Mouse (Mus musculus) limb, embryonic 13.5 days (tissue): ENCODE data around the gene Pnpla6. TPM values are rescaled to one million over a fixed set of nuclear protein-coding genes. Genes with fewer than 3 reads are reported as not detected.

Experiments used
- ATAC-seq: fragments of 200-750 bp; cut with Nextera tagmentation; 2 replicates; pipeline ENCODE4 v1.8.0; 2017; ENCODE audit warnings: low read depth, moderate number of reproducible peaks, moderate TSS enrichment; ENCODE audit not compliant: low FRiP score
- H3K27ac ChIP-seq: fragments of 300-500 bp; sonication (generic); 2 replicates; pipeline ENCODE4 v1.5.1; 2015; ENCODE audit warnings: inconsistent platforms, mild to moderate bottlenecking, moderate library complexity
- H3K27me3 ChIP-seq: fragments of 300-500 bp; sonication (generic); 2 replicates; pipeline ENCODE4 v1.6.1; 2015; ENCODE audit warnings: mild to moderate bottlenecking, inconsistent platforms
- H3K36me3 ChIP-seq: fragments of 300-500 bp; sonication (generic); 2 replicates; pipeline ENCODE4 v1.6.1; 2015; ENCODE audit warnings: inconsistent platforms, mild to moderate bottlenecking, moderate library complexity
- H3K4me1 ChIP-seq: fragments of 300-500 bp; sonication (generic); 2 replicates; pipeline ENCODE4 v1.6.1; 2015; ENCODE audit warnings: inconsistent platforms
- H3K4me2 ChIP-seq: fragments of 300-500 bp; sonication (generic); replicated peaks from 2 replicates; pipeline ENCODE4 v1.6.1; 2015; ENCODE audit warnings: inconsistent platforms, mild to moderate bottlenecking, moderate library complexity
- H3K4me3 ChIP-seq: fragments of 300-500 bp; sonication (generic); 2 replicates; pipeline ENCODE4 v1.5.1; 2015; ENCODE audit warnings: moderate library complexity, mild to moderate bottlenecking, inconsistent platforms
- H3K9ac ChIP-seq: fragments of 300-500 bp; sonication (generic); 2 replicates; pipeline ENCODE4 v1.6.1; 2015; ENCODE audit warnings: mild to moderate bottlenecking, inconsistent platforms
- H3K9me3 ChIP-seq: fragments of 300-500 bp; sonication (generic); 2 replicates; pipeline ENCODE4 v1.6.1; 2016; ENCODE audit warnings: inconsistent platforms
- WGBS: fragments of 180-500 bp; shearing (Covaris S2); methylation state at CpG from one replicate; pipeline ENCODE4 v1.1.7; 2015; 5-methylcytosine and 5-hydroxymethylcytosine counted together
- polyA plus RNA-seq: library from polyadenylated mRNA; unstranded; fragments of >200 nt; fragmentation: Nextera tagmentation; extraction: Ambion mirVana; gene quantifications from 2 replicates; pipeline ENCODE4 v1.2.1, GENCODE M21; 2015

Gene Pnpla6
- polyA plus RNA-seq, 1 experiment from 2014 or later: 25.4 TPM

DNA sequence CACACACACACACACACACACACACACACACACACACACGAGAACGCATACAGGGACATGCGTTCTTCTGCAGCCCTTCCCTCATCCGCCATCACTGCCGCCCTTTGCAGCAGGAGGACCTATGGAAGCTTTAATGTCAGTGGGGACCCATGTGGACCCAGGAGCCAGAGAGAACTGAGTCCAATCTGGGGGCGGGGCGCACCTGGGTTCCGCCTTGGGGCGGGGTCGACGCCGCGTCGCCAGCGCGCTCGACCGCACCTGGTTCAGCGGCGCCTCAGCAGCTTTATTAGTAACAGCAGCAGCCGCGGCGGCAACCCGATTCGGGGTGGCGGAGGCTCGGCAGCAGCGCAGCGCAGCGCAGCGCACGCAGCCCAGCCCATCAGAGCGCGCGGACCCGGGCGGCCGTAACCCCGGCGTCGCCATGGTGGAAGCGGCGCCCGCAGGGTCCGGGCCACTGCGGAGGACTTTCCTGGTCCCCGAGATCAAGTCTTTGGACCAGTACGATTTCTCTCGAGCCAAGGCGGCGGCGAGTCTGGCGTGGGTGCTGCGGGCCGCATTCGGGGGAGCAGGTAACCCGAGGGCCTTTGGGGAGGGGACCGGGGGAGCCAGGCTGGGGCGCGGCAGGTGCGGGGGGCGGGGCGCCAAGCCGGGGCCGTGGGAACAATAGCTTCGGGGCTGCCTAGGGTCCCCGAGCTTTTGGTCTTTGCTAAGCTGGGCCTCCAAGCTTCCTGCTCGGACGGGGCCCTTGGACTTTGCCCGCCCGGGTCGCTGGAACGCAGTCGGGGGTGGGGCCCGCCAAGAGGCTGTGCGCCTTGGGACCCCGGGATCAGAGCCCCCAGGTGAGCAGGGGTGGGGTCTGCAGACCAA, 72.4 kb downstream of the Pnpla6 start:
- under 1% methylated on average over 75 of the region's 77 CpGs for WGBS
- no peaks in the 10 kb centered on the region for H3K9me3 ChIP-seq
- H3K4me1 ChIP-seq: peaks cover 4% of the 10 kb centered on the region
- peak; percentile 82 for ATAC-seq
- peak overlapping the region; percentile 96 for H3K4me2 ChIP-seq
- H3K4me3 ChIP-seq: peak overlapping the region; percentile 70
- peak overlapping the region; percentile 64 for H3K27ac ChIP-seq
- H3K36me3 ChIP-seq: no peaks in the 10 kb centered on the region
- H3K27me3 ChIP-seq: peaks cover 7% of the 10 kb centered on the region; the same call in 1 of the 2 replicates
- peak overlapping the region; percentile 77 for H3K9ac ChIP-seq

DNA sequence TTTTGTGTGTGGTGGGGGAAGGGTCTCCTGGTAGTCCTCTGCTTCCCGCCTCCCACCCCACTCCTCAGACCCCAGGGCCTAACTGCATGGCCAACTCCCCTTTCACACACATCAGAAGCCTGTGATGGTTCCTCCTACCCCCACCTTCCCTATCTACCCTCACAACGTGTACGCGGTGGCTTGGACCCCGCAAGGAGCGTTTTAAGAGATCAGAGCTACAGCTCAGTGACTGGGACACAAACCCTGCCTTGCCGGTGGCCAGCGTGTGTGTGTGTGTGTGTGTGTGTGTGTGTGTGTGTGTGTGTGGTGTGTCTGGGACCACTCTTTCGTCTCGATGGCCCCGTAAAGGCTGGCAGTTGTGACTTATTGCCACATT, 73.1 kb downstream of the Pnpla6 start:
- H3K9ac ChIP-seq: peak overlapping the region; percentile 77
- ATAC-seq: peak; percentile 26; the same call in 1 of the 2 replicates
- WGBS: 4% methylated on average over 11 of the region's 11 CpGs
- peak overlapping the region; percentile 64; the same call in 1 of the 2 replicates for H3K27ac ChIP-seq
- H3K36me3 ChIP-seq: no peaks in the 10 kb centered on the region
- H3K27me3 ChIP-seq: peaks cover 7% of the 10 kb centered on the region; the same call in 1 of the 2 replicates
- peak overlapping the region; percentile 96 for H3K4me2 ChIP-seq
- H3K4me3 ChIP-seq: peak overlapping the region; percentile 70
- no peaks in the 10 kb centered on the region for H3K9me3 ChIP-seq
- peaks cover 4% of the 10 kb centered on the region for H3K4me1 ChIP-seq

DNA sequence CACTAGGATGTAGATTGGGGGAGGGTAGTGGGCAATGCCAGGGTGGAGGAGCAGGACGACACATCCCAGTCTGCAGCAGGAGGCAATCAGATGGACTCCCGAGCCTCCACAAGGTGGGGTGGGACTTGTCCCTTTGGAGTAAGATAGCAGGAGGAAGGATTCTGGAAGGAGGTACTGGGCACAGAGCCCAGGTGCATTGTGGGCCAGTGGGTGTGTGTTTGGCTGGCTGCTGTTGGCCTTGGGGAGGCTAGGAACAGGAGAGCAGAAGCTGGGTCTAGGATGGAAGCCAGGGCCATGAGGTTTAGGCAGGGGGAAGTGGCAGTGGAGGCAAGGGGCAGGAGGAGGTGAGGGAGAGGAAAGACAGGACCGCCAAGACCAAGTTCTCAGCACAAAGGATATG, 78.3 kb downstream of the Pnpla6 start:
- Histone ChIP-seq H3K4me1 (peaks cover under 1% of the 10 kb centered on the region; the same call in 1 of the 2 replicates), H3K27ac (no peak overlapping the region), H3K36me3 (peaks cover 5% of the 10 kb centered on the region; the same call in 1 of the 2 replicates), H3K27me3 (no peaks in the 10 kb centered on the region), H3K4me2 (no peak overlapping the region), H3K9me3 (no peaks in the 10 kb centered on the region), H3K4me3 (no peak overlapping the region), H3K9ac (no peak overlapping the region)
- ATAC-seq: no peak
- 65% methylated on average over 3 of the region's 3 CpGs for WGBS

Other genes starting within 250 kb of the Pnpla6 start
- gene Insr, start 235.8 kb upstream of the Pnpla6 start, polyA plus RNA-seq: 38.4 and 40.2 TPM in 2 replicates
- 0.11 TPM in 1 of 2 replicates, not detected in the other for gene A430078G23Rik, start 162.0 kb upstream of the Pnpla6 start, polyA plus RNA-seq
- 8.4 and 10.4 TPM in 2 replicates for gene Arhgef18, start 122.4 kb upstream of the Pnpla6 start, polyA plus RNA-seq
- gene Pex11g, start 47.7 kb upstream of the Pnpla6 start, polyA plus RNA-seq: 4.5 and 6.3 TPM in 2 replicates
- gene Tex45, start 44.5 kb upstream of the Pnpla6 start, polyA plus RNA-seq: not detected in 2 replicates
- gene Zfp358, start 22.2 kb upstream of the Pnpla6 start, polyA plus RNA-seq: 57.0 and 57.8 TPM in 2 replicates
- 54.3 and 54.7 TPM in 2 replicates for gene Mcoln1, start 14.9 kb upstream of the Pnpla6 start, polyA plus RNA-seq
- 0.65 and 0.79 TPM in 2 replicates for gene C330021F23Rik, start 52.6 kb downstream of the Pnpla6 start, polyA plus RNA-seq
- 6.6 and 7.2 TPM in 2 replicates for gene Camsap3, start 71.9 kb downstream of the Pnpla6 start, polyA plus RNA-seq
- gene Xab2, start 105.9 kb downstream of the Pnpla6 start, polyA plus RNA-seq: 60.9 and 61.1 TPM in 2 replicates
- 97.7 and 99.1 TPM in 2 replicates for gene Pet100, start 106.2 kb downstream of the Pnpla6 start, polyA plus RNA-seq
- 0.33 TPM in 1 of 2 replicates, not detected in the other for gene Pcp2, start 110.2 kb downstream of the Pnpla6 start, polyA plus RNA-seq
- gene Stxbp2, start 115.6 kb downstream of the Pnpla6 start, polyA plus RNA-seq: 27.1 TPM in 2 replicates
- gene Retn, start 140.4 kb downstream of the Pnpla6 start, polyA plus RNA-seq: 0.17 TPM in 1 of 2 replicates, not detected in the other
- gene Mcemp1, start 150.4 kb downstream of the Pnpla6 start, polyA plus RNA-seq: 0.17 TPM in 1 of 2 replicates, not detected in the other
- 16.4 TPM in 2 replicates for gene Fcor, start 157.0 kb downstream of the Pnpla6 start, polyA plus RNA-seq
- 41.5 and 43.1 TPM in 2 replicates for gene Trappc5, start 160.9 kb downstream of the Pnpla6 start, polyA plus RNA-seq
- 0.43 and 0.56 TPM in 2 replicates for gene Fcer2a, start 178.8 kb downstream of the Pnpla6 start, polyA plus RNA-seq
- gene Clec4g, start 205.3 kb downstream of the Pnpla6 start, polyA plus RNA-seq: not detected in 2 replicates
- gene Cd209a, start 233.6 kb downstream of the Pnpla6 start, polyA plus RNA-seq: 0.23 and 0.47 TPM in 2 replicates